ENCODE assay signal across 8 mouse cellular contexts in the genomic region with DNA sequence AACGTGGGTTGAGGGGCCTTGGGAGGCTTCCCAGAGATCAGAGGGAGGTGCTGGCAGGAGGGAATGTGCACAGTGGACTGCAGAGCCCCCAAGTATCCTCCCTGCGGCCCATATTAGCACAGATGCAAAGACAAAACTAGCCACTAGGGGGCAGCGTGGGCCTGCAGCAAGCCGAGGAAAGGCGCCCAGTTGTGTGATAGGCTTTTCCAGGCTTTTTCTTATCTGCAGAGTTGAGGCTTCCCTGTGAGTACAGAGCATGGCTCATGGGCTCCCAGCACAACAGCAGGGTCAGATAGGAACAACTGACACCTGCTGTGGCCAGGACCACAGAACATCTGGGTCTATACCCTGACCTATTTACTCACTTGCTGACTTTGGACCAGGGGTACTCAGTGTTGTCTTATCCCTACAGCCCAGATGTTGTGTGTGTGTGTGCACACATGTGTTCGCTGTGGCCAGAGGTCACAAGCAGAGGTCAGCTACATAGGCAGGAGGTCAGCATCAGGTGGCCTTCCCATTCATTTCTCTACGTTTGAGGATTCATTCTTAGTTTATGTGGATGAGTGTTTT. TPM values are rescaled to one million over a fixed set of nuclear protein-coding genes. Genes with fewer than 3 reads are reported as not detected.
DNase-seq lines count a peak whose midpoint lies in the region; ATAC-seq and TF ChIP-seq lines count a peak whose summit lies in the region.

No protein-coding gene starts in this region.

- DNase-seq in G1E (ENCODE audit: low spot score): no peak
- peak; percentile 83 to 93 for DNase-seq in cerebellum, adult 18-20 months
- DNase-seq in forelimb bud, embryonic 11.5 days (ENCODE audit: low read depth, low spot score): peak; percentile 77
- peak; percentile 51 for DNase-seq in layer of hippocampus, adult 9-10 months (ENCODE audit: low spot score)
- peak; percentile 90 for DNase-seq in lung, postnatal 10 days
- peak; percentile 86 for DNase-seq in ovary, postnatal 14 days (ENCODE audit: low spot score)
- DNase-seq in thymus, postnatal 10 days (ENCODE audit: low spot score in 2 of 2): peak; percentile 49 to 90

- no peak for ATAC-seq in G1E (ENCODE audit: extremely low read depth, insufficient number of reproducible peaks, low FRiP score, poor library complexity, severe bottlenecking)
- peak; percentile 74 to 89 for ATAC-seq in hematopoietic stem cell, adult 5-6 weeks (replicated peaks in 1 of 2; ENCODE audit: insufficient read depth in 1 of 2, low FRiP score in 2 of 2, low TSS enrichment in 1 of 2, low read depth in 1 of 2, poor library complexity in 2 of 2, severe bottlenecking in 2 of 2)

- no peak overlapping the region; the same call in 1 of the 2 replicates for H3K4me3 ChIP-seq in G1E (ENCODE audit: low read depth, low read length)

- no peaks in the 10 kb centered on the region for H3K27me3 ChIP-seq in G1E (ENCODE audit: insufficient read depth, low read length)

- peaks cover 71% of the 10 kb centered on the region for H3K4me1 ChIP-seq in G1E (ENCODE audit: insufficient read depth, low read depth, low read length)

- H3K36me3 ChIP-seq in G1E (replicated peaks): peaks cover 96% of the 10 kb centered on the region

- peak; percentile 88 for TF ChIP-seq CTCF in G1E (IDR thresholded peaks at IDR 0.05; ENCODE audit: low read depth, low read length)

- H3K9me3 ChIP-seq in G1E (replicated peaks): no peaks in the 10 kb centered on the region

RNA-seq across cellular contexts. Expression of a gene that starts 7.7 kb away (rescaled TPM):
- total RNA-seq in G1E (2014; fragmentation: Nextera tagmentation): 191 and 283 TPM in 2 replicates
- total RNA-seq in G1E (2017): 109 and 131 TPM in 2 replicates
- polyA plus RNA-seq in G1E (2012): 60.2 and 60.6 TPM in 2 replicates
- total RNA-seq in hematopoietic stem cell, adult 5-6 weeks (2017): 53.2 and 53.4 TPM in 2 replicates

RNA-seq across cellular contexts. Expression of a gene that starts 30.8 kb away (rescaled TPM):
- total RNA-seq in G1E (2014; fragmentation: Nextera tagmentation): 111 and 119 TPM in 2 replicates
- 236 and 238 TPM in 2 replicates for total RNA-seq in G1E (2017)
- polyA plus RNA-seq in G1E (2012): 142 and 156 TPM in 2 replicates
- total RNA-seq in hematopoietic stem cell, adult 5-6 weeks (2017): 136 and 163 TPM in 2 replicates

RNA-seq across cellular contexts. Expression of a gene that starts 30.9 kb away (rescaled TPM):
- 36.6 and 37.9 TPM in 2 replicates for total RNA-seq in G1E (2014; fragmentation: Nextera tagmentation)
- total RNA-seq in G1E (2017): 26.2 and 31.5 TPM in 2 replicates
- polyA plus RNA-seq in G1E (2012): 35.8 and 39.8 TPM in 2 replicates
- 11.4 and 11.9 TPM in 2 replicates for total RNA-seq in hematopoietic stem cell, adult 5-6 weeks (2017)
